ENCODE assay signal across 8 mouse cellular contexts in the genomic region with DNA sequence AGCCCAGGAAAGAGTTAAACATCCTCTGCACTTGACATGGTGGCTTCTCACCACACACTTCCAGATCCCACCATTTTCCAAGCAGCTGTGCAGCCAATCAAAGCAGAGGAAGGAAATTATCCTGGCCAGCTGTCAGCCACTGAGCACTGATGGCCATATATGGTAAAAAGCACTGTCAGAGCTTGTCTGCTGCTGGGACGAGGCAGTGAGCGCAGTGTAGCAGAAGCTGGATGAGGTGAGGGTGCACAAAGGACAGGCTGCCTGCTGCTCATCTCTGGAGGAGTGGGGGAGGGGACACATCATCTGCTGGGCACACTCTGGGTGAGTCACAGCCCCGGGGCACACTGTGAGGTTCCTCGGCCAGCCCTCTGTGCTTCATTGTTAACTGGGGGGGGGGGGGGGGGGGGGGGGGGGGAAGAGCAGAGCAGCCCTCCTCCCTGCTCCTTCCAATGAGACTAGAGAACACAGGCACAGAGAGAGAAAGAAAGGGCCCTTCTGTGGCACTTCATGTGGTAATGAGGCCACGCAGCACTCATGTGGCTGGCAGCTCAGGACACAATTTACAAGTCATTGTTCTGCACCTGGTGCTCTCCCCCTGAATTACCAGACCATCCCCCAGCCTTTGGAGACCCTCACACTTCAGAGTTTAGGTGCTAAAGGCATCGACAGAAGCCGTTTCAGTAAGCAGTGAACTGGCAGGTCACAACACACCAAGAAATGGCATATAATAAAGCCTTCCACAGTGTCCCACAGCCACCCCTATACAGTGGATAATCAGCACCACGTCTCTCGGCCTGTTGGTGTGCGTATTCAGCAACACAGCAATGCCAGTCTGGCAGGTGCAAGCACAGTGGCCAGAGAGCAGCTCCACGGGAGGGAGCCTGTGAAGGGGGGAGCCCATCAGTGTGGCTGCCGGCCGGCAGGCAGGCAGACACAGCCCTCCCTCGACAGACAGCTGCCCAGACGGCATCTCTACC. TPM values are rescaled to one million over a fixed set of nuclear protein-coding genes. Genes with fewer than 3 reads are reported as not detected.
A peak's percentile ranks its signal among the peaks of the same experiment; 100 is the strongest.
DNase-seq lines count a peak whose midpoint lies in the region; ATAC-seq and TF ChIP-seq lines count a peak whose summit lies in the region.

No protein-coding gene starts in this region.

- peak; percentile 67 for ATAC-seq in G1E (ENCODE audit: extremely low read depth, insufficient number of reproducible peaks, low FRiP score, poor library complexity, severe bottlenecking)
- peak; percentile 83 for ATAC-seq in forebrain, embryonic 16.5 days
- peak; percentile 94 for ATAC-seq in lung, embryonic 16.5 days (ENCODE audit: low read depth)
- peak; percentile 74 for ATAC-seq in neutrophil, adult 5-6 weeks (ENCODE audit: extremely low read depth, insufficient number of reproducible peaks, low FRiP score, poor library complexity, severe bottlenecking)

- peak; percentile 26; the same call in 1 of the 2 replicates for TF ChIP-seq POLR2A in brain, embryonic 14.5 days (IDR thresholded peaks at IDR 0.05; ENCODE audit: borderline replicate concordance, extremely low read depth, insufficient read depth, insufficient read length, poor library complexity, severe bottlenecking)

- TF ChIP-seq CTCF in G1E (IDR thresholded peaks at IDR 0.05; ENCODE audit: low read depth, low read length) = no peak
- no peak for TF ChIP-seq CTCF in brain, embryonic 14.5 days (IDR thresholded peaks at IDR 0.05; ENCODE audit: borderline replicate concordance, extremely low read depth, insufficient read depth, insufficient read length)

- peak overlapping the region; percentile 28 for H3K4me2 ChIP-seq in forebrain, embryonic 16.5 days (ENCODE audit: low read length)
- peak overlapping the region; percentile 19; the same call in 1 of the 2 replicates for H3K4me2 ChIP-seq in lung, embryonic 16.5 days (ENCODE audit: low read depth, low read length)

- peak overlapping the region; percentile 41 for H3K9ac ChIP-seq in forebrain, embryonic 16.5 days (replicated peaks; ENCODE audit: low read depth, low read length)
- H3K9ac ChIP-seq in lung, embryonic 16.5 days (ENCODE audit: low read length) = peak overlapping the region; percentile 33; the same call in 1 of the 2 replicates

- H3K27me3 ChIP-seq in G1E (ENCODE audit: insufficient read depth, low read length) = no peaks in the 10 kb centered on the region
- no peaks in the 10 kb centered on the region for H3K27me3 ChIP-seq in forebrain, embryonic 16.5 days (replicated peaks; ENCODE audit: control insufficient read depth, insufficient read depth, low read length)
- H3K27me3 ChIP-seq in hindbrain, embryonic 10.5 days (ENCODE audit: insufficient read depth, poor library complexity, severe bottlenecking) = no peaks in the 10 kb centered on the region
- H3K27me3 ChIP-seq in lung, embryonic 16.5 days (ENCODE audit: control insufficient read depth, insufficient read depth, low read depth, low read length) = no peaks in the 10 kb centered on the region

- DNase-seq in G1E (ENCODE audit: low spot score) = peak; percentile 28
- peak; percentile 98 for DNase-seq in brain, embryonic 14.5 days (ENCODE audit: low read depth)
- peak; percentile 89 for DNase-seq in hindbrain, embryonic 10.5 days (ENCODE audit: low spot score)
- peak; percentile 92 for DNase-seq in layer of hippocampus, adult 9-11 months
- peak; percentile 80 for DNase-seq in yolk sac, embryonic 10.5 days (ENCODE audit: low spot score)

- no peak overlapping the region for H3K4me3 ChIP-seq in G1E (ENCODE audit: low read depth, low read length)
- H3K4me3 ChIP-seq in forebrain, embryonic 16.5 days (replicated peaks; ENCODE audit: low read length) = peak overlapping the region; percentile 16
- H3K4me3 ChIP-seq in hindbrain, embryonic 10.5 days = peak overlapping the region; percentile 35
- H3K4me3 ChIP-seq in lung, embryonic 16.5 days (ENCODE audit: low read length) = no peak overlapping the region

- peaks cover 97% of the 10 kb centered on the region for H3K36me3 ChIP-seq in G1E (replicated peaks)
- H3K36me3 ChIP-seq in forebrain, embryonic 16.5 days (ENCODE audit: control insufficient read depth, insufficient read depth) = peaks cover 3% of the 10 kb centered on the region; the same call in 1 of the 2 replicates
- H3K36me3 ChIP-seq in hindbrain, embryonic 10.5 days = peaks cover 36% of the 10 kb centered on the region
- peaks cover 9% of the 10 kb centered on the region for H3K36me3 ChIP-seq in lung, embryonic 16.5 days (ENCODE audit: control insufficient read depth, insufficient read depth, low read length)

- H3K27ac ChIP-seq in forebrain, embryonic 16.5 days (ENCODE audit: low read length) = peak overlapping the region; percentile 95
- H3K27ac ChIP-seq in hindbrain, embryonic 10.5 days = peak overlapping the region; percentile 96
- H3K27ac ChIP-seq in lung, embryonic 16.5 days (ENCODE audit: low read length) = peak overlapping the region; percentile 53

- under 1% methylated on average over 13 of the region's 15 CpGs for WGBS in forebrain, embryonic 16.5 days
- WGBS in hindbrain, embryonic 10.5 days = 7% methylated on average over 15 of the region's 15 CpGs
- WGBS in lung, embryonic 16.5 days = 13% methylated on average over 15 of the region's 15 CpGs

- H3K4me1 ChIP-seq in G1E (ENCODE audit: insufficient read depth, low read depth, low read length) = peaks cover 29% of the 10 kb centered on the region
- H3K4me1 ChIP-seq in forebrain, embryonic 16.5 days (replicated peaks; ENCODE audit: control insufficient read depth, insufficient read depth, low read length) = peaks cover 82% of the 10 kb centered on the region
- peaks cover 87% of the 10 kb centered on the region for H3K4me1 ChIP-seq in hindbrain, embryonic 10.5 days (replicated peaks)
- peaks cover 57% of the 10 kb centered on the region for H3K4me1 ChIP-seq in lung, embryonic 16.5 days (replicated peaks; ENCODE audit: control insufficient read depth, insufficient read depth, low read length)

- H3K9me3 ChIP-seq in G1E (replicated peaks) = peaks cover 7% of the 10 kb centered on the region
- no peaks in the 10 kb centered on the region for H3K9me3 ChIP-seq in forebrain, embryonic 16.5 days (ENCODE audit: control insufficient read depth, low read length)
- H3K9me3 ChIP-seq in hindbrain, embryonic 10.5 days = no peaks in the 10 kb centered on the region
- H3K9me3 ChIP-seq in lung, embryonic 16.5 days (ENCODE audit: control insufficient read depth, low read length) = no peaks in the 10 kb centered on the region

RNA-seq across cellular contexts. Expression of gene Coro1c, which starts 35.3 kb away (rescaled TPM):
- total RNA-seq in G1E (2014; fragmentation: Nextera tagmentation) = 77.5 and 83.7 TPM in 2 replicates
- 70.5 and 77.3 TPM in 2 replicates for total RNA-seq in G1E (2017)
- polyA plus RNA-seq in G1E (2012) = 56.6 and 59.1 TPM in 2 replicates
- polyA plus RNA-seq in brain, embryonic 14.5 days (2012; rRNA removed) = 136 and 202 TPM in 2 replicates
- polyA plus RNA-seq in forebrain, embryonic 16.5 days (2015; fragmentation: Nextera tagmentation; extraction: Ambion mirVana) = 230 and 234 TPM in 2 replicates
- 248 and 258 TPM in 2 replicates for polyA plus RNA-seq in hindbrain, embryonic 10.5 days (2016; fragmentation: Nextera tagmentation; extraction: Ambion mirVana)
- 131 and 138 TPM in 2 replicates for polyA plus RNA-seq in lung, embryonic 16.5 days (2015; fragmentation: Nextera tagmentation; extraction: Ambion mirVana)
- 76.9 and 78.5 TPM in 2 replicates for total RNA-seq in neutrophil, adult 5-6 weeks (2017)

RNA-seq across cellular contexts. Expression of gene Selplg, which starts 40.8 kb away (rescaled TPM):
- total RNA-seq in G1E (2014; fragmentation: Nextera tagmentation) (12.7 and 13.9 TPM in 2 replicates), G1E (2017) (8.5 and 10.7 TPM in 2 replicates)
- 18.7 and 22.5 TPM in 2 replicates for polyA plus RNA-seq in G1E (2012)
- polyA plus RNA-seq in brain, embryonic 14.5 days (2012; rRNA removed) = 0.88 and 1.3 TPM in 2 replicates
- polyA plus RNA-seq in forebrain, embryonic 16.5 days (2015; fragmentation: Nextera tagmentation; extraction: Ambion mirVana) = 1.8 and 2.0 TPM in 2 replicates
- polyA plus RNA-seq in hindbrain, embryonic 10.5 days (2016; fragmentation: Nextera tagmentation; extraction: Ambion mirVana) = 1.3 and 1.7 TPM in 2 replicates
- polyA plus RNA-seq in lung, embryonic 16.5 days (2015; fragmentation: Nextera tagmentation; extraction: Ambion mirVana) = 7.4 and 9.5 TPM in 2 replicates
- 568 and 590 TPM in 2 replicates for total RNA-seq in neutrophil, adult 5-6 weeks (2017)

Comparison
In these comparisons a context has a peak if more than half of its experiments do, and no peak if none do; other contexts are left out.
1. DNase-seq: peak in every context shown above with its lines; median percentile 98 in brain, embryonic 14.5 days; 92 in layer of hippocampus, adult 9-11 months; 89 in hindbrain, embryonic 10.5 days; 80 in yolk sac, embryonic 10.5 days; 28 in G1E.
2. H3K4me3 ChIP-seq: peak in forebrain, embryonic 16.5 days (single experiment) and hindbrain, embryonic 10.5 days (single experiment); none in G1E (single experiment) and lung, embryonic 16.5 days (single experiment).
3. Peak in every context shown above with its lines, with median percentiles within 50 percentile points of each other: ATAC-seq and H3K27ac ChIP-seq.